Mouse (Mus musculus) liver, embryonic 15.5 days (tissue): ENCODE results near the gene Fmnl2. TPM values are rescaled to one million over a fixed set of nuclear protein-coding genes. Genes with fewer than 3 reads are reported as not detected.

Experiments used
- ATAC-seq: fragments of 200-750 bp; cut with Nextera tagmentation; 2 replicates; pipeline ENCODE4 v1.8.0; 2017; ENCODE audit warnings: moderate number of reproducible peaks, mild to moderate bottlenecking, moderate library complexity; ENCODE audit not compliant: insufficient read depth
- H3K27ac ChIP-seq: fragments of 300-500 bp; sonication (generic); replicated peaks from 2 replicates; pipeline ENCODE4 v1.5.1; 2015; ENCODE audit warnings: mild to moderate bottlenecking, inconsistent platforms
- H3K27me3 ChIP-seq: fragments of 300-500 bp; sonication (generic); 2 replicates; pipeline ENCODE4 v1.6.1; 2015; ENCODE audit warnings: mild to moderate bottlenecking, inconsistent platforms
- H3K36me3 ChIP-seq: fragments of 300-500 bp; sonication (generic); replicated peaks from 2 replicates; pipeline ENCODE4 v1.6.1; 2015; ENCODE audit warnings: moderate library complexity, mild to moderate bottlenecking, inconsistent platforms
- H3K4me1 ChIP-seq: fragments of 300-500 bp; sonication (generic); replicated peaks from 2 replicates; pipeline ENCODE4 v1.6.1; 2015; ENCODE audit warnings: inconsistent platforms
- H3K4me2 ChIP-seq: fragments of 300-500 bp; sonication (generic); 2 replicates; pipeline ENCODE4 v1.6.1; 2015; ENCODE audit warnings: moderate library complexity, mild to moderate bottlenecking, inconsistent platforms
- H3K4me3 ChIP-seq: fragments of 300-500 bp; sonication (generic); replicated peaks from 2 replicates; pipeline ENCODE4 v1.5.1; 2015; ENCODE audit warnings: mild to moderate bottlenecking, inconsistent platforms
- H3K9ac ChIP-seq: fragments of 300-500 bp; sonication (generic); 2 replicates; pipeline ENCODE4 v1.6.1; 2015; ENCODE audit warnings: moderate library complexity, mild to moderate bottlenecking, inconsistent platforms
- H3K9me3 ChIP-seq: fragments of 300-500 bp; sonication (generic); replicated peaks from 2 replicates; pipeline ENCODE4 v1.6.1; 2016; ENCODE audit warnings: inconsistent platforms
- WGBS: fragments of 180-500 bp; shearing (Covaris S2); methylation state at CpG from one replicate; pipeline ENCODE4 v1.1.7; 2015; ENCODE audit warnings: mixed read lengths; ENCODE audit not compliant: insufficient replicate concordance; 5-methylcytosine and 5-hydroxymethylcytosine counted together
- polyA plus RNA-seq: library from polyadenylated mRNA; unstranded; fragments of >200 nt; fragmentation: Nextera tagmentation; extraction: Ambion mirVana; gene quantifications from 2 replicates; pipeline ENCODE4 v1.2.1, GENCODE M21; 2015

Fmnl2 gene
- polyA plus RNA-seq, 1 experiment from 2014 or later = 0.46 TPM

DNA sequence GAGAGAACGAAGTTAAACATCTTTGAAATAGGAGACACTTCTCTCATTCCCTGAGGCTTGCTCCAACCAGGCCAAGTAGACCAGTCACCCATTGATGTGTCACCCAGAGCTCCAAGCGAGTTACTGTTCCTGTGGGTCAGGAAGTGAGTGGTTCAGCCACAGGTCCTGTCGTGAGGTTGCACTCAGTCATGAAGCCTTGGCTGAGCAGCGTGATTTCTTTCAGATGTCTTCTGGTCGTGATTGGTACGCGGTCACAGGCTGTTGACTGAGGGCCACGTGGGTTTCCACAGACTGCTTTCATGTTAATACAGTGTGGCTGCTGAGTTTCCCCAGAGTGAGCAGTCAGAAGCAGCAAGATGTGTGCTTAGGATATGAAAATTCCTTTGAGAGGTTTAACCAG lies 33.5 kb downstream of the Fmnl2 start:
- no peaks in the 10 kb centered on the region for H3K9me3 ChIP-seq
- no peak overlapping the region for H3K9ac ChIP-seq
- H3K27me3 ChIP-seq = no peaks in the 10 kb centered on the region
- H3K4me3 ChIP-seq = no peak overlapping the region
- H3K27ac ChIP-seq = no peak overlapping the region
- H3K4me1 ChIP-seq = no peaks in the 10 kb centered on the region
- no peak overlapping the region for H3K4me2 ChIP-seq
- no peaks in the 10 kb centered on the region for H3K36me3 ChIP-seq
- 49% methylated on average over 8 of the region's 8 CpGs for WGBS
- ATAC-seq = no peak

DNA sequence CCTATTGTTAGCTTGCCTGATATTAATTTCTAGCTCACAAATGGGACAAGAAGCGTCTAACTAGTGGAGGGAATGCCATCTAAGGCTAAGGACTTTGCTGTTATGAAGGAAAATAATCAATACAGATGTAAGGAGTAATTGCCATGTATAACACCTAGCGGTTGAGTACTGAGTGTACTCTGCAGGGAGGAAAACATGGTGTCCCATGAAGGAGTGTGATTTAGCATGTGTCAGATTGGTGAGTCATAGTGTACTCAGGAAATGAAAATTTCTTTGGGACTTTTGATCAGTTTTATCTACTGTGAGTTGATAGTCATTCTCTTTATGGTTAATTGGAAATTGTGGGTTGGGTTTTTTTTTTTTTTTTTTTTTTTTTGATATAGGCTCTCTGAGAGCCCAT lies 34.1 kb downstream of the Fmnl2 start:
- Histone ChIP-seq H3K4me3 (no peak overlapping the region), H3K36me3 (no peaks in the 10 kb centered on the region), H3K9ac (no peak overlapping the region), H3K27ac (no peak overlapping the region), H3K4me2 (no peak overlapping the region), H3K4me1 (no peaks in the 10 kb centered on the region), H3K27me3 (no peaks in the 10 kb centered on the region), H3K9me3 (no peaks in the 10 kb centered on the region)
- WGBS = 57% methylated on average over 2 of the region's 2 CpGs
- no peak for ATAC-seq

DNA sequence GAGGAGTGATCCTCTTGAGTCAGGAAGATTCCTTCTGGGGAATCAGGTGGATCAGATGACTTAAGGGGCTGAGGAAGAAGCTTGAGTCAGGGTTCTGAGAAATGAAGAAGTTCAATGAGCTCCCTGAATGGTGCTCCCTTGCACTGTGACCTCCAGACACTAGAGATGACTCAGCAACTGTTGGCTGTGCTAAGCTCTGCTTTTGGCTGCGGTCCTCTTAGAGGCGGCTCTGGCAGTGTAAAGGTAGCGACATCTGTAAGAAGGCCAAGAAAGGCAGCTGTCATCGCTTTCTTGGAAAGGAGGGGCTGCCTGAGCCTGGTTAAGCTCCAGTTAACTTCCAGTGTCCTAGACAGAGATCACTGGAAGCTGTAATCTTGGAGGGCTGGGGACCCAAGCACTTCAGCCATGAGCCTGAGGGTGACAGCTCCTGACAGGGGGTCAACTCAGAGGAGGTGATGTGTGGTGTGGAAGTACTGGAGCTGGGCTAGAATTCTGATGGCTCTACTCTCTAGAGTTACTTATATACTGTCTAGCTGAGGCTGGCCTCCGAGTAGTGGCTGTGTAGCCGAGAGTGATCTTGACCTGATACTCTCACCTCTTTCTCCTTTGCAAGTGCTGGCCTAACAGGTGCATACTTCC lies 37.4 kb downstream of the Fmnl2 start:
- WGBS = 35% methylated on average over 6 of the region's 6 CpGs

DNA sequence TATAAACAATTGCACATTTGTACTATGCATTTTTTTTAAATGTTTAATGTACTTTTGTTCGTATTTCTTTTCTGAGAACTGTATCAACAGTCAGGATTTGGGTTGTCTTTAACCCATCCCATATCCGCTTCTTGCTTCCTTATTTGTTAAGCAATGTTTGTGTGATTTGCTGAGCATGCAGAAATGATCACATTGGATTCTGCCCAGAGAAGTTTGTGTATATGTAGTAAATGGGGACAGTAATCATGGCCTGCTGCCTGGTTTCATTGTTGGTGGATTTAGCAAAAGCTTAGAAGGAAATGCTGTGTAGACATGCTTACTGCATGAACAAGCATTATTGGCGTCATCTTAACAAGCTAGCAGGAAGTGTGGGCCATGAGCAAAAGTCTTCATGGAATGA lies 39.3 kb downstream of the Fmnl2 start:
- H3K4me2 ChIP-seq = no peak overlapping the region
- H3K27me3 ChIP-seq = no peaks in the 10 kb centered on the region
- no peaks in the 10 kb centered on the region for H3K36me3 ChIP-seq
- no peak overlapping the region for H3K4me3 ChIP-seq
- ATAC-seq = no peak
- H3K9ac ChIP-seq = no peak overlapping the region
- WGBS = 60% methylated on average over 3 of the region's 3 CpGs
- no peaks in the 10 kb centered on the region for H3K9me3 ChIP-seq
- H3K27ac ChIP-seq = no peak overlapping the region
- peaks cover under 1% of the 10 kb centered on the region; the same call in 1 of the 2 replicates for H3K4me1 ChIP-seq

More for the DNA sequence above, 37.4 kb downstream of the Fmnl2 start:
- Histone ChIP-seq H3K36me3 (no peaks in the 10 kb centered on the region), H3K4me1 (no peaks in the 10 kb centered on the region), H3K27ac (no peak overlapping the region), H3K27me3 (no peaks in the 10 kb centered on the region), H3K9me3 (no peaks in the 10 kb centered on the region), H3K4me2 (no peak overlapping the region), H3K4me3 (no peak overlapping the region), H3K9ac (no peak overlapping the region)
- peak; percentile 18; the same call in 1 of the 2 replicates for ATAC-seq

DNA sequence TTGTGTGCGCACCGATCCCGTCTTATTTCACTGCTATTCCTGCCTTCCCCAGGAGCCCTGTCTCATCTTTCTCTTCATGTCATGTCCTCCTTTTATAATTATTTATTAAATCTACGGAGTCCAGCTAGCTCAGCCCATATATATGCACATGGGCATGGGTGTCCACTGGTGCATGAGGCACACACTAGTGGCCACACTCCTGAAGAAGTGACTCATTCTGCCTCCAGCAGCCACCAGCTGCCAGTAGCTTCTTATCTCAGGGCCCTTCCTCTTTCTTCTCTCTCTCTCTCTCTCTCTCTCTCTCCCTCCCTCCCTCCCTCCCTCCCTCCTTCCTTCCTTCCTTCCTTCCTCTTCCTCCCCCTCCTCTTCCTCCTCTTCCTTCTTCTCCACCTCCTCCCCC lies 43.1 kb downstream of the Fmnl2 start:
- H3K4me2 ChIP-seq = no peak overlapping the region
- WGBS = 89% methylated on average over 4 of the region's 4 CpGs
- no peak overlapping the region for H3K4me3 ChIP-seq
- H3K36me3 ChIP-seq = no peaks in the 10 kb centered on the region
- H3K9me3 ChIP-seq = no peaks in the 10 kb centered on the region
- H3K27ac ChIP-seq = no peak overlapping the region
- no peak overlapping the region for H3K9ac ChIP-seq
- H3K4me1 ChIP-seq = peaks cover 5% of the 10 kb centered on the region; the same call in 1 of the 2 replicates
- H3K27me3 ChIP-seq = no peaks in the 10 kb centered on the region
- no peak for ATAC-seq

DNA sequence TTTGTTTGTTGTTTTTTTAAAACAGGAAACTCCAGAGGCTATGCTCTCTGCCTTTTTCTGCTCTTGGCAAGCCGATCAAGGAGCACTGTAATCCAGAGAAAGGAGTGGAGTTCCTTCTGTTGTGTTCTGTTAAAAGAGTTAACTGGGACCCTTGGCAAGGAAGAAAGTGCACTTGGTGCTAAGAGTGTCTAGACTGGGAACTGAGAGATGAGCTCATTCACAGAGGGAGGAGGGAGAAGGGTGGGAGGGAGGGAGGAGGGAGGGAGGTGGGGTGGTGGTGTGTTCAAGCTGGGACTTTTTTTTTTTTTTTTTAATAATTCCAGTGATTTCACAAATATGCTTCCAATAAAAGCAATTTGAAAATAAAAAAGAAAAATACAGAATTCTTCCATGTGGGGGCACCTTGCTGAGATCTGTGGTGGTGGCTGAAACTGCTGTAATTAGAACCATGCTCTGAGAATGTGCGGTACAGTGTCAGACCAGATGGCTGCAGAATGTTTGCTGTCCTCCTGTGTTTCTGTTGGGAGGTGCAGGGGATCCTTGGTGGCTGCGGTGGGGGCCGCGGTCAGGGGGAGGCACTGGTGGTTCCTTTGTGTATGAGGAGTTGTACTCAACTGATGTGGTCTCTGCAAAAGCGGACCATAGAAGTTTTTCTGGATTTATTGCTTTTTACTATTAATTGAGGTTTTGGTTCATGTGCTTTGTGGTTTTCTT lies 43.8 kb downstream of the Fmnl2 start:
- H3K36me3 ChIP-seq = no peaks in the 10 kb centered on the region
- H3K4me1 ChIP-seq = peaks cover 5% of the 10 kb centered on the region; the same call in 1 of the 2 replicates
- no peaks in the 10 kb centered on the region for H3K27me3 ChIP-seq
- no peak overlapping the region for H3K4me3 ChIP-seq
- H3K9ac ChIP-seq = no peak overlapping the region
- no peaks in the 10 kb centered on the region for H3K9me3 ChIP-seq
- H3K4me2 ChIP-seq = no peak overlapping the region
- no peak overlapping the region for H3K27ac ChIP-seq
- WGBS = 71% methylated on average over 6 of the region's 6 CpGs
- no peak for ATAC-seq

DNA sequence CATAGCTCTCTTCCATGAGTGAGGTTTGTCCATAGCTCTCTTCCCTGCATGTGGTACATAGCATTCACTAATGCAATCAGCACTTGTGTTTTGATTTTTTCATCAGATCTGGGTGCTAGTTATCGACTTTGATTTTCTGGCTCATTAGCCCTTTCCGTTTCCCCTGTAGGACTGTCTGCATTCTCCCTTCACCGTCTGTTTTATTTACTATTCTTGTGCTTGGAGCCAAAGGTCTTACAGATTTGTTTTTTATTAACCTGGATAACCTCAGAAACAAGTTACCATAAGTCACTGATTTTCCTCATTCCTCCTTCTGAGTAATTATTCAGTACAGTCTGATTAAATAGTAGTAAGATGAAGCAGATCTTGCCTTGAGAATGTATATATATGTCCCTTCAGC lies 44.8 kb downstream of the Fmnl2 start:
- WGBS = 65% methylated on average over 3 of the region's 3 CpGs
- H3K9me3 ChIP-seq = no peaks in the 10 kb centered on the region
- no peak overlapping the region for H3K27ac ChIP-seq
- no peaks in the 10 kb centered on the region for H3K27me3 ChIP-seq
- H3K4me3 ChIP-seq = no peak overlapping the region
- H3K4me2 ChIP-seq = no peak overlapping the region
- H3K4me1 ChIP-seq = peaks cover 5% of the 10 kb centered on the region; the same call in 1 of the 2 replicates
- H3K9ac ChIP-seq = no peak overlapping the region
- no peaks in the 10 kb centered on the region for H3K36me3 ChIP-seq
- ATAC-seq = no peak

DNA sequence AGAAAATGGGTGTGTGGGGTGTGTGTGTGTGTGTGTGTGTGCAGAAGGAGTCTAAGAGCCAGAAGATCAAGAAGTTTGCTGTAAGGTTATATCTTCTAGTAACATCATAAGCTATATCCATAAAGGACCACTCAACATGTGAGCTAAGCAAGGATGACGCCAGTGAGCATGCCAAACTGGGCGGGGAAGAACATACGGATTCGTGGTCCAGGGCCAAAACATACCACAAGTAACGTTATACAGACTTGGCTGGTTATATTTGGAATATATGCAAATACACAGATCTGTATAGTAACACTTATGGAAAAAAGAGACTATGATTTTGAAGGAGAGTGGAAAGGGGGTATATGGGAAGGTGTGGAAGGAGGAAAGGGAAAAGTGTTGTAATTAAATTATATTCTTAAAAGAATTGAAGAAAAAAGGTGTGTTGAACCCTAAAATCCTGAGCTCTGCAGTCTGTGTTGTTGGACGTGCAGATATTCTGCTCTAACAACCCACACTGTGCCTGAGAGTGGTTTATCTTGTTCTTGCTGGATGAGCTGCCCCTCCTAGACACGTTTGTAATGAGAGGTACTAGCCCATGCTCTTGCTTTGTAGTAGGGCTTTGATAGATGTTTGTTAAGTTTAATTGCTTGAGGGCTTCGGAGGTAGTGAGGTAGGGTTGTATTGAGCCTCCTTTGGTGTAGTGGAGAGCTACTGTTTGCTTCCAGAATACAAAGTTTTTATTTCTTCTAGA lies 45.7 kb downstream of the Fmnl2 start:
- no peak overlapping the region for H3K4me2 ChIP-seq
- WGBS = 49% methylated on average over 8 of the region's 8 CpGs

DNA sequence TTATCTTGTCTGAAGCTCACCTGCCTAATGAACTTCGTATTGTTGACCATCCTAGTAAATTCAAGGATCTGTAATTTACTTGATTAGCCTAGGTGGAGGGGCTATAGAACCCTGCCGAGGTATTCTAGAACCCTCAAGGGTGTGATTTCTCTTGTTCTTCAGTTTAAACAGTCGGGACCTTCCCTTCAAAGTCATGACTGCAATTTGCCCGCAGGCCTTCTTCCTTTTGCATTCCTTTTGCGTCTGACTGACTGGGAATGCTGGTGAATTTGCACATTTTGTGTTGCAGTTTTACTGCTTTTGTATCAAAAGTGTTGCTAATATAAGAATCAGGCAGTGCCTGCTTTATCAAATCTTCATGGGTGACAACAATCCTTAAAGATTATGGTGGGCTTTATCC lies 46.9 kb downstream of the Fmnl2 start:
- H3K27ac ChIP-seq = no peak overlapping the region
- ATAC-seq = no peak
- H3K9me3 ChIP-seq = no peaks in the 10 kb centered on the region
- H3K9ac ChIP-seq = no peak overlapping the region
- peaks cover 5% of the 10 kb centered on the region; the same call in 1 of the 2 replicates for H3K4me1 ChIP-seq
- no peak overlapping the region for H3K4me2 ChIP-seq
- H3K27me3 ChIP-seq = no peaks in the 10 kb centered on the region
- no peaks in the 10 kb centered on the region for H3K36me3 ChIP-seq
- no peak overlapping the region for H3K4me3 ChIP-seq
- WGBS = 57% methylated on average over 5 of the region's 5 CpGs

More for the DNA sequence above, 45.7 kb downstream of the Fmnl2 start:
- H3K27ac ChIP-seq = no peak overlapping the region
- H3K4me3 ChIP-seq = no peak overlapping the region
- no peak overlapping the region for H3K9ac ChIP-seq
- no peaks in the 10 kb centered on the region for H3K9me3 ChIP-seq
- no peaks in the 10 kb centered on the region for H3K27me3 ChIP-seq
- H3K36me3 ChIP-seq = no peaks in the 10 kb centered on the region
- H3K4me1 ChIP-seq = peaks cover 5% of the 10 kb centered on the region; the same call in 1 of the 2 replicates
- ATAC-seq = no peak

DNA sequence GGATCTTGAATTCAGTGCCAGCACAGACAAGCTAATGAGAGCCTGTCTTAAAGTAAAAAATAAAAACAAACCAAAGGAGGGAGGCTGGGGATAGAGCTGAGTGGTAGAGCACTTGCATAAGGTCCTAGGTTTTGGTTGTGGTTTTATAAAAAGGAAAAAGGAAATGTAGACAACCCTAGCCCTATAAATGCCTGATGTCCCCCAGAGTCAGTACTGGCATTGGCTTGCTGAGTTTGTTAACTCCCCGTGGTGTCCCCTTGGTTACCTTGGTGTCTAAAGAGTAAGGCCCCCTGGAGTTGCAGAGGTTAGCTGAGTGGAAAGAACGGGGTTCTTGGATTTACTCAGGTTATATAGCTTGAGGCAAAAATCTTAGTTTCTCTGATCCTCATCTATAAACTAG lies 55.7 kb downstream of the Fmnl2 start:
- Histone ChIP-seq H3K27ac (no peak overlapping the region), H3K36me3 (no peaks in the 10 kb centered on the region), H3K9me3 (no peaks in the 10 kb centered on the region), H3K4me3 (no peak overlapping the region), H3K4me1 (0 out of 2 replicates have a peak, but pooled peaks cover 2% of the 10 kb centered on the region), H3K4me2 (no peak overlapping the region), H3K27me3 (no peaks in the 10 kb centered on the region), H3K9ac (no peak overlapping the region)
- no peak for ATAC-seq
- 20% methylated on average over 2 of the region's 2 CpGs for WGBS

DNA sequence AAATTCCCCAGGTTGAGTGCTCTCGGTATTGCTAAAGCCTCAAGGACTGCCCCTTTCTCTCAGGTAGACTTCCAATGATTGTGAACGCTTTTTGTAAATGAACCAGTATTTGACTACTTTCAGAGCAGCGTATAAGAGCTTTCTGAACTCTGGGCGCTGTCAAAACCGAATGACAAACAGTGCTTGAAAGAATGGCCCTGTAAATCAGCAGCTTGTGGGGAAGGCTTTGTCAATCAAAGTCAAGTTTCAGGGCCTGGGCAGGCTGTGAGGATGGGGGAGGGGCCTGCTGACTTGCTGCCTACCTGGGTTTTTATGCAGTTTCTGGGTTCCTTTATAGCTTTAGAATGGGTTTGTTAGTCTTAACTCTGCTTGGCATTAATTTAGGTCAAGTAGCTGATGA lies 56.1 kb downstream of the Fmnl2 start:
- no peak for ATAC-seq
- Histone ChIP-seq H3K27ac (no peak overlapping the region), H3K4me3 (no peak overlapping the region), H3K36me3 (no peaks in the 10 kb centered on the region), H3K27me3 (no peaks in the 10 kb centered on the region), H3K4me2 (no peak overlapping the region), H3K9ac (no peak overlapping the region), H3K9me3 (no peaks in the 10 kb centered on the region), H3K4me1 (0 out of 2 replicates have a peak, but pooled peaks cover 6% of the 10 kb centered on the region)
- 28% methylated on average over 5 of the region's 5 CpGs for WGBS
